Mouse (Mus musculus): ENCODE data around the gene Stard10.

GRCm38 (mm10) chr7:101328621-101329158 lies 11.8 kb downstream of the Stard10 start:
- peak; percentile 26; the same call in 1 of the 2 replicates for TF ChIP-seq CTCF (IDR thresholded peaks at IDR 0.05; ENCODE audit: low read depth)
- TF ChIP-seq EP300 (IDR thresholded peaks at IDR 0.05; ENCODE audit: low read depth), result no peak

Data from heart, postnatal 0 days (tissue).